Comparison of ENCODE assay signal across 32 mouse cellular contexts in genomic region chr4:125516612-125517011, GRCm38 (mm10). TPM values are rescaled to one million over a fixed set of nuclear protein-coding genes. Genes with fewer than 3 reads are reported as not detected.
DNase-seq lines count a peak whose midpoint lies in the region; ATAC-seq and TF ChIP-seq lines count a peak whose summit lies in the region.
"Had no signal": no experiment of that assay in that cellular context is flagged by ENCODE, and none has a peak within 500 bp of the region (broad histone marks: within the 10 kb centered on the region; RNA-seq: fewer than 3 reads in every experiment).

No protein-coding gene starts in this region.

- intact Hi-C loops in left cerebral cortex, postnatal 4 days (cut with DNase I) = no loop called here

- H3K4me3 ChIP-seq in ES-Bruce4 (ENCODE audit: low read depth, low read length) = no peak overlapping the region
- H3K4me3 ChIP-seq: embryonic facial prominence, embryonic 13.5 days; erythroblast, embryonic 14.5 days; forebrain, embryonic 12.5 days; forebrain, embryonic 15.5 days; heart, embryonic 12.5 days; heart, embryonic 15.5 days; hindbrain, embryonic 10.5 days had no signal

- no peak overlapping the region for H3K9ac ChIP-seq in ES-Bruce4 (ENCODE audit: low read depth, poor library complexity, severe bottlenecking)
- H3K9ac ChIP-seq: embryonic facial prominence, embryonic 13.5 days; forebrain, embryonic 12.5 days; forebrain, embryonic 15.5 days; heart, embryonic 12.5 days; heart, embryonic 15.5 days; hindbrain, embryonic 14.5 days had no signal

- H3K27ac ChIP-seq in ES-Bruce4 (ENCODE audit: insufficient read depth, low read length) = no peak overlapping the region
- H3K27ac ChIP-seq: embryonic facial prominence, embryonic 13.5 days; forebrain, embryonic 12.5 days; forebrain, embryonic 15.5 days; heart, embryonic 15.5 days; hindbrain, embryonic 10.5 days; hindbrain, embryonic 14.5 days; hindbrain, postnatal 0 days had no signal

- no peaks in the 10 kb centered on the region for H3K4me1 ChIP-seq in ES-Bruce4 (ENCODE audit: control insufficient read depth, insufficient read depth, low read length)
- H3K4me1 ChIP-seq: heart, embryonic 12.5 days; heart, embryonic 15.5 days had no signal

- peak; percentile 69 for DNase-seq in ES-CJ7 (ENCODE audit: low read depth, low spot score)
- DNase-seq in adrenal gland, adult 8-10 months = peak; percentile 26
- DNase-seq in adrenal gland, postnatal 25 days = peak; percentile 21
- DNase-seq in cerebellum, adult 9-10 months = no peak
- DNase-seq in left cerebral cortex, postnatal 4 days = no peak
- no peak for DNase-seq in kidney, adult 9 months
- DNase-seq: cerebellum, adult 18-20 months; cerebellum, adult 9-11 months; cerebellum, postnatal 25 days; gastrocnemius, postnatal 25 days; heart, adult 18-20 months; heart, postnatal 10 days; heart, postnatal 36 days; kidney, adult 18-20 months had no signal

- H3K9me3 ChIP-seq in ES-Bruce4 (replicated peaks; ENCODE audit: control insufficient read depth, insufficient read depth, low read length, poor library complexity, severe bottlenecking) = no peaks in the 10 kb centered on the region
- H3K9me3 ChIP-seq: embryonic facial prominence, embryonic 13.5 days; forebrain, embryonic 12.5 days; forebrain, embryonic 15.5 days; heart, embryonic 12.5 days; heart, embryonic 15.5 days; hindbrain, embryonic 10.5 days had no signal

- H3K27me3 ChIP-seq in ES-Bruce4 (ENCODE audit: control insufficient read depth, insufficient read depth, low read length, poor library complexity, severe bottlenecking) = no peaks in the 10 kb centered on the region
- H3K27me3 ChIP-seq: forebrain, embryonic 15.5 days had no signal

- TF ChIP-seq CTCF in ES-Bruce4 (IDR thresholded peaks at IDR 0.05; ENCODE audit: low read depth, low read length) = no peak

- peak; percentile 60; the same call in 1 of the 2 replicates for TF ChIP-seq EP300 in ES-Bruce4 (IDR thresholded peaks at IDR 0.05; ENCODE audit: insufficient read depth, low read depth, low read length)

- no peaks in the 10 kb centered on the region for H3K36me3 ChIP-seq in ES-Bruce4 (ENCODE audit: control insufficient read depth, insufficient read depth, low read length, poor library complexity, severe bottlenecking)
- H3K36me3 ChIP-seq: embryonic facial prominence, embryonic 13.5 days; forebrain, embryonic 12.5 days; forebrain, embryonic 15.5 days; G1E; heart, embryonic 12.5 days; heart, embryonic 15.5 days; hindbrain, embryonic 10.5 days had no signal

- no peak for ATAC-seq in monocyte, adult 5-6 weeks (replicated peaks; ENCODE audit: insufficient number of reproducible peaks, low FRiP score, low TSS enrichment, poor library complexity, severe bottlenecking)
- ATAC-seq: activated CD4-positive, CD25-positive, alpha-beta regulatory T cell, adult 4 months; CD4-positive, CD25-positive, alpha-beta regulatory T cell, adult 4 months; forebrain, embryonic 15.5 days; hindbrain, postnatal 0 days; inflammation-experienced regulatory T-cells, adult 6 months; intestine, embryonic 16.5 days; Patski had no signal

- TF ChIP-seq POLR2A in ES-Bruce4 (IDR thresholded peaks at IDR 0.05; ENCODE audit: insufficient read depth, low read length) = no peak

RNA-seq across cellular contexts. Expression of gene Grik3, which starts 26.1 kb away (rescaled TPM):
- 10.3 and 12.5 TPM in 2 replicates for polyA plus RNA-seq in ES-Bruce4 (2011; ENCODE audit: insufficient read depth, insufficient read length, low read depth, missing spikeins)
- total RNA-seq in adrenal gland, adult 8-10 months (2022) = under 1 TPM; 0.52 to 0.64 (median 0.60) TPM
- total RNA-seq in adrenal gland, postnatal 25 days (2021) = 0.38 and 0.39 TPM in 2 replicates
- 10 to 100 TPM; 64.9 to 68.8 TPM for total RNA-seq in left cerebral cortex, postnatal 4 days (2021)
- not detected in 3 replicates for total RNA-seq in monocyte, adult 5-6 weeks (2017)
- total RNA-seq: common myeloid progenitor, adult 5-6 weeks had no signal
- polyA plus RNA-seq: activated CD4-positive, CD25-positive, alpha-beta regulatory T cell, adult 4 months; CD4-positive, CD25-positive, alpha-beta regulatory T cell, adult 4 months; erythroblast, embryonic 14.5 days; G1E; inflammation-experienced regulatory T-cells, adult 6 months; Patski had no signal

Comparison
In these comparisons a context has a peak if more than half of its experiments do, and no peak if none do; other contexts are left out.
1. DNase-seq: peak in ES-CJ7 (single experiment), adrenal gland, adult 8-10 months (single experiment) and adrenal gland, postnatal 25 days (single experiment); none in cerebellum, adult 9-10 months (single experiment), left cerebral cortex, postnatal 4 days (single experiment) and kidney, adult 9 months (single experiment).
2. RNA of gene Grik3, which starts 26.1 kb away (total RNA-seq): 64.9 to 68.8 TPM in left cerebral cortex, postnatal 4 days; 0.52 to 0.64 TPM in adrenal gland, adult 8-10 months, 0.38 to 0.39 TPM in adrenal gland, postnatal 25 days and not detected in monocyte, adult 5-6 weeks; every median in the first group is over 10 times any median in the second.